Mouse (Mus musculus) gastrocnemius, adult 2 months (tissue): ENCODE results near the gene Rgma. TPM values are rescaled to one million over a fixed set of nuclear protein-coding genes. Genes with fewer than 3 reads are reported as not detected.

Experiments
- DNase-seq: peaks from one replicate; pipeline ENCODE4 v3.0.0; 2022
- H3K27ac ChIP-seq: fragments of 200-600 bp; 2 replicates; pipeline ENCODE4 v1.8.1; 2022; ENCODE audit warnings: mild to moderate bottlenecking
- H3K4me3 ChIP-seq: fragments of 200-600 bp; 2 replicates; pipeline ENCODE4 v1.8.1; 2022; ENCODE audit warnings: mild to moderate bottlenecking, moderate library complexity
- CTCF ChIP-seq: fragments of 200-600 bp; IDR thresholded peaks from 2 replicates; pipeline ENCODE4 v1.8.1; 2022; ENCODE audit warnings: antibody characterized with exemption, mild to moderate bottlenecking, moderate library complexity
- intact Hi-C: fragments of 180-260 bp; cut with DNase I; formaldehyde crosslinking; loops from one replicate; pipeline ENCODE4 v1.15.1; 2025
- total RNA-seq, 2 experiments: library from RNA; stranded (reverse); gene quantifications; 2 replicates each; pipeline ENCODE4 v1.2.3; 2021

The Rgma gene
- total RNA-seq, 2 experiments from 2014 or later, result 46.1 to 52.4 TPM

- Histone ChIP-seq H3K27ac (no peak overlapping the region), H3K4me3 (no peak overlapping the region)
- TF ChIP-seq CTCF, result no peak
- DNase-seq, result no peak
- intact Hi-C loops, result no loop called here
Observed at GRCm38 (mm10) chr7:73343852-73344251, 31.5 kb upstream of the Rgma start.

- peak; percentile 57 for DNase-seq
- intact Hi-C loops, result no loop called here
- no peak overlapping the region for H3K4me3 ChIP-seq
- TF ChIP-seq CTCF, result no peak
- H3K27ac ChIP-seq, result peak overlapping the region; percentile 49; the same call in 1 of the 2 replicates
Observed at GRCm38 (mm10) chr7:73348585-73349124, 26.7 kb upstream of the Rgma start.

- intact Hi-C loops, result no loop called here
- peak overlapping the region; percentile 49 for H3K27ac ChIP-seq
- H3K4me3 ChIP-seq, result no peak overlapping the region
- TF ChIP-seq CTCF, result no peak
- DNase-seq, result no peak
Observed at GRCm38 (mm10) chr7:73349158-73349557, 26.2 kb upstream of the Rgma start.

GRCm38 (mm10) chr7:73355229-73355628 lies 20.1 kb upstream of the Rgma start:
- Histone ChIP-seq H3K4me3 (no peak overlapping the region), H3K27ac (0 out of 2 replicates have a peak overlapping the region, but pooled peaks have one; percentile 6)
- no peak for TF ChIP-seq CTCF
- DNase-seq, result no peak
- intact Hi-C loops, result no loop called here

GRCm38 (mm10) chr7:73356901-73357300 lies 18.4 kb upstream of the Rgma start:
- Histone ChIP-seq H3K27ac (peak overlapping the region; percentile 43; the same call in 1 of the 2 replicates), H3K4me3 (no peak overlapping the region)
- TF ChIP-seq CTCF, result no peak
- intact Hi-C loops, result no loop called here
- DNase-seq, result peak; percentile 60

GRCm38 (mm10) chr7:73357626-73358025 lies 17.7 kb upstream of the Rgma start:
- no peak for TF ChIP-seq CTCF
- no peak overlapping the region for H3K27ac ChIP-seq
- no peak overlapping the region for H3K4me3 ChIP-seq
- intact Hi-C loops, result no loop called here
- no peak for DNase-seq

- Histone ChIP-seq H3K4me3 (no peak overlapping the region), H3K27ac (peak overlapping the region; percentile 62)
- intact Hi-C loops, result no loop called here
- peak; percentile 48 for DNase-seq
- no peak for TF ChIP-seq CTCF
Observed at GRCm38 (mm10) chr7:73365511-73365910, 9.8 kb upstream of the Rgma start.

- DNase-seq, result no peak
- TF ChIP-seq CTCF, result no peak
- H3K27ac ChIP-seq, result peak overlapping the region; percentile 62
- no peak overlapping the region for H3K4me3 ChIP-seq
- intact Hi-C loops, result no loop called here
Observed at GRCm38 (mm10) chr7:73365965-73366364, 9.3 kb upstream of the Rgma start.

GRCm38 (mm10) chr7:73367681-73368464 lies 7.4 kb upstream of the Rgma start:
- intact Hi-C loops, result no loop called here
- no peak for DNase-seq
- no peak for TF ChIP-seq CTCF
- H3K27ac ChIP-seq, result no peak overlapping the region; the same call in 1 of the 2 replicates
- H3K4me3 ChIP-seq, result no peak overlapping the region

GRCm38 (mm10) chr7:73369992-73370391 lies 5.3 kb upstream of the Rgma start:
- H3K27ac ChIP-seq, result no peak overlapping the region
- intact Hi-C loops, result loop anchor here (2.0 to 10.0 kb wide), 2 partner anchors 43 to 335 kb away; no protein-coding TSS in a partner anchor
- no peak overlapping the region for H3K4me3 ChIP-seq
- no peak for DNase-seq
- no peak for TF ChIP-seq CTCF

GRCm38 (mm10) chr7:73371587-73372321 lies 3.6 kb upstream of the Rgma start:
- TF ChIP-seq CTCF, result no peak
- intact Hi-C loops, result loop anchor here (2.0 to 10.0 kb wide), 3 partner anchors 45 to 337 kb away; no protein-coding TSS in a partner anchor
- DNase-seq, result peak; percentile 87
- Histone ChIP-seq H3K4me3 (peak overlapping the region; percentile 75), H3K27ac (peak overlapping the region; percentile 96)

- intact Hi-C loops, result loop anchor here (2.0 to 10.0 kb wide), 2 partner anchors 96 to 338 kb away; no protein-coding TSS in a partner anchor
- H3K27ac ChIP-seq, result peak overlapping the region; percentile 96
Observed at GRCm38 (mm10) chr7:73372352-73372970, 2.8 kb upstream of the Rgma start.

More at GRCm38 (mm10) chr7:73372352-73372970, 2.8 kb upstream of the Rgma start:
- peak; percentile 98 for DNase-seq
- H3K4me3 ChIP-seq, result peak overlapping the region; percentile 75
- peak; percentile 52 for TF ChIP-seq CTCF
